Mouse (Mus musculus) stomach, embryonic 14.5 days (tissue): ENCODE data around the gene Rnf113a2. TPM values are rescaled to one million over a fixed set of nuclear protein-coding genes. Genes with fewer than 3 reads are reported as not detected.

Source experiments
- ATAC-seq: fragments of 200-750 bp; cut with Nextera tagmentation; 2 replicates; pipeline ENCODE4 v1.8.0; 2017; ENCODE audit warnings: low read depth, moderate TSS enrichment; ENCODE audit not compliant: insufficient number of reproducible peaks, insufficient read depth, low FRiP score
- H3K27ac ChIP-seq: fragments of 300-500 bp; sonication (generic); 2 replicates; pipeline ENCODE4 v1.5.1; 2014; ENCODE audit warnings: mild to moderate bottlenecking, low read length, moderate library complexity, mixed read lengths
- H3K27me3 ChIP-seq: fragments of 300-500 bp; sonication (generic); 2 replicates; pipeline ENCODE4 v1.6.1; 2014; ENCODE audit warnings: low read length, control low read depth, mixed read lengths; ENCODE audit not compliant: control insufficient read depth, insufficient read depth
- H3K36me3 ChIP-seq: fragments of 300-500 bp; sonication (generic); 2 replicates; pipeline ENCODE4 v1.6.1; 2014; ENCODE audit warnings: mild to moderate bottlenecking, control low read depth, low read length, moderate library complexity, mixed read lengths; ENCODE audit not compliant: control insufficient read depth, insufficient read depth
- H3K4me1 ChIP-seq: fragments of 300-500 bp; sonication (generic); 2 replicates; pipeline ENCODE4 v1.6.1; 2014; ENCODE audit warnings: low read length, control low read depth, mixed read lengths; ENCODE audit not compliant: control insufficient read depth, insufficient read depth
- H3K4me2 ChIP-seq: fragments of 300-500 bp; sonication (generic); replicated peaks from 2 replicates; pipeline ENCODE4 v1.6.1; 2014; ENCODE audit warnings: low read depth, low read length, control low read depth
- H3K4me3 ChIP-seq: fragments of 300-500 bp; sonication (generic); 2 replicates; pipeline ENCODE4 v1.5.1; 2014; ENCODE audit warnings: low read depth, low read length, control low read depth
- H3K9ac ChIP-seq: fragments of 300-500 bp; sonication (generic); replicated peaks from 2 replicates; pipeline ENCODE4 v1.6.1; 2014; ENCODE audit warnings: low read depth, mild to moderate bottlenecking, control low read depth, low read length, moderate library complexity, mixed read lengths
- H3K9me3 ChIP-seq: fragments of 300-500 bp; sonication (generic); 2 replicates; pipeline ENCODE4 v1.6.1; 2016; ENCODE audit warnings: low read depth, low read length, control low read depth; ENCODE audit not compliant: control insufficient read depth
- WGBS: fragments of 180-500 bp; shearing (Covaris S2); extraction: QIAGEN DNeasy Blood & Tissue Kit; methylation state at CpG from one replicate; pipeline ENCODE4 v1.1.7; 2014; 5-methylcytosine and 5-hydroxymethylcytosine counted together
- polyA plus RNA-seq: library from polyadenylated mRNA; unstranded; fragments of >200 nt; fragmentation: Nextera tagmentation; extraction: Ambion mirVana; gene quantifications from 2 replicates; pipeline ENCODE4 v1.2.1, GENCODE M21; 2014

Gene Rnf113a2
- 24.8 and 26.0 TPM in 2 replicates for polyA plus RNA-seq

DNA sequence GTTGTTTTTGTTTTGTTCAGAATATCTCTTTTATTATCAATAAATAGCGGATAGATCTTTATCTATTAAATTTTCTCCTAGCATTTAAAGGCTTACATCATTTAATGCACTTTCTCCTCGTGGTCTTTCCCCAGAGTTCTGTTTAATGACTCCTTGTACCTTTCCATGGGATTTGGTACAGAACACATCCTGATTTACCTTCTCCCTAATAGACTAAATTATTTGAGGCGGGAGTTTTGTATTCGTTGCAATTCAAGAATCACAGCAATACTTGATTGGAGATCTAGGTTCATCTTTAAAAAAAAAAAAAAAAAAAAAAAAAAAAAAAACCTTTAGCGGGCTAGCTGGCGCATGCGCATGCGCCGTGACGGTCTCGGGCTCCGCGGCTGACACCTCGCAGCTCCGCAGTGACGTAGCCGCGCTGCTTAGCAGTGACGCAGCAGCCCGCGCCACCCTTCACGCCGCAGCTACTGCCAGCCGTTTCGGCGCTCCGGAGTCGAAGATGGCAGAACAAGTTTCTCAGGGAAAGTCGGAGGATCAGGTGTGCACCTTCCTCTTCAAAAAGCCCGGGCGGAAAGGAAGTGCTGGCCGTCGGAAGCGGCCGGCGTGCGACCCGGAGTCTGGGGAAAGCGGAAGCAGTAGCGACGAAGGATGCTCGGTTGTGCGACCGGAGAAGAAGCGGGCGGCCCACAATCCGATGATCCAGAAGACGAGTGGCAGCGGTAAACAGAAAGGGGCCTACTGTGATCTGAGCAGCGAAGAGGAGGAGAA, at the start of gene Rnf113a2:
Gene Rnf113a2, plus strand, starts transcription at position 363 of the 771 bp plus-strand sequence.
- Histone ChIP-seq H3K4me1 (0 out of 2 replicates have a peak, but pooled peaks cover 4% of the 10 kb centered on the region), H3K27me3 (no peaks in the 10 kb centered on the region), H3K9ac (peak within 1 kb of the TSS; percentile 39), H3K9me3 (no peaks in the 10 kb centered on the region; the same call in 1 of the 2 replicates), H3K27ac (peak within 1 kb of the TSS; percentile 35; the same call in 1 of the 2 replicates), H3K36me3 (no peaks in the 10 kb centered on the region), H3K4me3 (peak within 1 kb of the TSS; percentile 44), H3K4me2 (peak within 1 kb of the TSS; percentile 82)
- 3% methylated on average over 50 of the region's 50 CpGs for WGBS
- peak; percentile 91; the same call in 1 of the 2 replicates for ATAC-seq

- H3K4me2 ChIP-seq = no peak overlapping the region
- WGBS = 94% methylated on average over 5 of the region's 5 CpGs
- H3K9me3 ChIP-seq = no peaks in the 10 kb centered on the region
- no peak overlapping the region for H3K9ac ChIP-seq
- H3K27ac ChIP-seq = no peak overlapping the region
- ATAC-seq = no peak
- H3K36me3 ChIP-seq = peaks cover 57% of the 10 kb centered on the region
- no peaks in the 10 kb centered on the region for H3K4me1 ChIP-seq
- no peak overlapping the region for H3K4me3 ChIP-seq
- H3K27me3 ChIP-seq = no peaks in the 10 kb centered on the region
These were observed 45.3 kb upstream of the Rnf113a2 start for GRCm38 (mm10) chr12:84371647-84372046.

- no peak overlapping the region for H3K4me3 ChIP-seq
- no peak for ATAC-seq
- no peak overlapping the region for H3K4me2 ChIP-seq
- H3K27ac ChIP-seq = no peak overlapping the region
- no peaks in the 10 kb centered on the region for H3K9me3 ChIP-seq
- 70% methylated on average over 6 of the region's 6 CpGs for WGBS
- no peaks in the 10 kb centered on the region for H3K4me1 ChIP-seq
- H3K9ac ChIP-seq = no peak overlapping the region
- peaks cover 42% of the 10 kb centered on the region for H3K36me3 ChIP-seq
- H3K27me3 ChIP-seq = no peaks in the 10 kb centered on the region
These were observed 43.0 kb upstream of the Rnf113a2 start for GRCm38 (mm10) chr12:84373831-84374481.

- Histone ChIP-seq H3K4me3 (no peak overlapping the region), H3K9ac (no peak overlapping the region), H3K4me2 (no peak overlapping the region), H3K27me3 (no peaks in the 10 kb centered on the region), H3K9me3 (no peaks in the 10 kb centered on the region), H3K27ac (no peak overlapping the region), H3K36me3 (no peaks in the 10 kb centered on the region), H3K4me1 (no peaks in the 10 kb centered on the region)
- ATAC-seq = no peak
- WGBS = 83% methylated on average over 4 of the region's 4 CpGs
These were observed 34.6 kb upstream of the Rnf113a2 start for GRCm38 (mm10) chr12:84382369-84382768.

GRCm38 (mm10) chr12:84384644-84385081, 32.3 kb upstream of the Rnf113a2 start:
- peak overlapping the region; percentile 33; the same call in 1 of the 2 replicates for H3K27ac ChIP-seq
- no peaks in the 10 kb centered on the region for H3K9me3 ChIP-seq
- WGBS = 66% methylated on average over 5 of the region's 5 CpGs
- no peak overlapping the region for H3K9ac ChIP-seq
- no peak overlapping the region for H3K4me3 ChIP-seq
- no peak for ATAC-seq
- no peaks in the 10 kb centered on the region for H3K4me1 ChIP-seq
- H3K27me3 ChIP-seq = no peaks in the 10 kb centered on the region
- no peaks in the 10 kb centered on the region for H3K36me3 ChIP-seq
- H3K4me2 ChIP-seq = no peak overlapping the region

DNA sequence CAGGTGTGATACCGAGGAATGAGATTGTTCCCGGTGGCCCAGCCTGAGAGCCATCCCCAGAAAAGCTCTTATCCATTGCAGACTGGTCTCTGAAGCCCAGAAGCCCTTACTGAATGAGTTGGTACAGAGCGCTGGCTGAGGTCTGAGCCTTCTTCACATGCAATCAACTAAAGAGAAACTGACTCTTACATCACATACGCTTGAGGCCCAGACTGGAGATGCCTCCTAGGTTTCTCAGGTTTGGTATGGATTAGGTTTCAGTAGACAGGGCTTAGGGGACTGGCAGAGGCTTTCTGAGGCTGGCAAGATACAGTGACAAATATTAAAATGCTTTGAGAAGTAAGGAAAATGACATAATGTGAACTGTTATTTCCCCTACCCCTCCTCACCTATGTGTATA, 31.6 kb upstream of the Rnf113a2 start:
- Histone ChIP-seq H3K4me1 (no peaks in the 10 kb centered on the region), H3K27me3 (no peaks in the 10 kb centered on the region), H3K27ac (peak overlapping the region; percentile 30; the same call in 1 of the 2 replicates), H3K9ac (no peak overlapping the region), H3K4me2 (no peak overlapping the region), H3K4me3 (no peak overlapping the region), H3K36me3 (no peaks in the 10 kb centered on the region), H3K9me3 (no peaks in the 10 kb centered on the region)
- WGBS = 89% methylated on average over 4 of the region's 4 CpGs
- no peak for ATAC-seq

- Histone ChIP-seq H3K4me3 (no peak overlapping the region), H3K4me1 (no peaks in the 10 kb centered on the region), H3K4me2 (no peak overlapping the region), H3K9me3 (no peaks in the 10 kb centered on the region), H3K27me3 (no peaks in the 10 kb centered on the region), H3K9ac (no peak overlapping the region), H3K36me3 (no peaks in the 10 kb centered on the region), H3K27ac (no peak overlapping the region)
- 92% methylated on average over 8 of the region's 8 CpGs for WGBS
- no peak for ATAC-seq
These were observed 28.9 kb upstream of the Rnf113a2 start for GRCm38 (mm10) chr12:84388097-84388496.

DNA sequence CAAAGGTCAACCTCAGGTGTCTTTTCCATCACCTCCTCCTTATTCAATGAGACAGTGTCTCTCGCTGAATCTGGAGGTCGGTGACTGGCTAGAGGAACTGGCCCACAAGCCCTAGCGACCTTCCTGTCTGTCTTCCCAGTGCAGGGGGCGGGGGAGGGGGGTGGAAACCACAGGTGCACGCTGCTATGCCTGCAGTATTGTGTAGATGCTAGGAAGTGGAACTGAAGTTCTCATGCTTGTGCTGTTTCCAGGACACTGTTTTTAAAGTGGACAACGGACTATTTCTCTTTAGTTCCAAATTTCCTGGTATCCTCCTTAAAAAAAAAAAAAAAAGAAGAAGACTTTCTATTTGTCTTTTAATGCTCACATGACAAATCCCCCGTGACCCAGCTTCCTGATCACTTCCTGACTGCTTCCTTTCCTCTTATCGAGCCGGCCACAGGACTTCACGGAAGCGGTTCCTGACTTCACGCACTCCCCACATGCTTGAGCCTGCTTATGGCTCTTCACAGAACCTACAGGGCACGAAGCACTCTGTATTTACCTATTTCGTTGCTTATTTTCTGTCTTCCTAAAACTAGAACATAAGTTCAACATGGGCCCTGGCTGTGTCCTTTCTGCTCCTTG, 28.1 kb upstream of the Rnf113a2 start:
- Histone ChIP-seq H3K27me3 (no peaks in the 10 kb centered on the region), H3K27ac (no peak overlapping the region), H3K9me3 (no peaks in the 10 kb centered on the region), H3K4me3 (no peak overlapping the region), H3K9ac (no peak overlapping the region), H3K4me2 (no peak overlapping the region), H3K4me1 (no peaks in the 10 kb centered on the region), H3K36me3 (no peaks in the 10 kb centered on the region)
- 68% methylated on average over 14 of the region's 14 CpGs for WGBS
- no peak for ATAC-seq
